Mouse (Mus musculus) lung, adult 2 months (tissue): ENCODE results near the gene Mustn1. TPM values are rescaled to one million over a fixed set of nuclear protein-coding genes. Genes with fewer than 3 reads are reported as not detected.

Source experiments
- DNase-seq: peaks from one replicate; pipeline ENCODE4 v3.0.0; 2022
- H3K4me1 ChIP-seq: fragments of 200-500 bp; 2 replicates; pipeline ENCODE4 v1.6.1; 2011; ENCODE audit warnings: low read length; ENCODE audit not compliant: control insufficient read depth, insufficient read depth
- H3K4me3 ChIP-seq: fragments of 200-500 bp; replicated peaks from 2 replicates; pipeline ENCODE3; 2011; ENCODE audit warnings: low read depth, mild to moderate bottlenecking, control low read depth, low read length; ENCODE audit errors: extremely low read depth
- CTCF ChIP-seq: fragments of 200-500 bp; IDR thresholded peaks from 2 replicates; pipeline ENCODE4 v1.5.1; 2011; ENCODE audit warnings: mild to moderate bottlenecking, low read length, control low read depth; ENCODE audit not compliant: insufficient read depth
- POLR2A ChIP-seq: fragments of 200-500 bp; IDR thresholded peaks from 2 replicates; pipeline ENCODE4 v1.6.1; 2011; ENCODE audit warnings: low read depth, mild to moderate bottlenecking, control low read depth, low read length, borderline replicate concordance; ENCODE audit errors: extremely low read depth
- WGBS: fragments of 180-500 bp; shearing (Covaris S2); methylation state at CpG from one replicate; pipeline ENCODE4 v1.1.7; 2018; 5-methylcytosine and 5-hydroxymethylcytosine counted together
- polyA plus RNA-seq: library from polyadenylated mRNA; depleted of rRNA; stranded (reverse); fragments of >200 nt; gene quantifications from 2 replicates; pipeline ENCODE4 v1.2.3, GENCODE M21; 2012

The Mustn1 gene
- polyA plus RNA-seq, 1 experiment = 44.8 TPM

GRCm38 (mm10) chr14:30902628-30903027 is 23.6 kb downstream of the Mustn1 start:
- Histone ChIP-seq H3K4me3 (no peak overlapping the region), H3K4me1 (peaks cover 3% of the 10 kb centered on the region; the same call in 1 of the 2 replicates)
- WGBS = 86% methylated on average over 5 of the region's 5 CpGs
- no peak for DNase-seq
- TF ChIP-seq CTCF = no peak
- TF ChIP-seq POLR2A = no peak

- Histone ChIP-seq H3K4me1 (peaks cover 3% of the 10 kb centered on the region; the same call in 1 of the 2 replicates), H3K4me3 (no peak overlapping the region)
- WGBS = 40% methylated on average over 3 of the region's 3 CpGs
- no peak for DNase-seq
- no peak for TF ChIP-seq POLR2A
Measured at GRCm38 (mm10) chr14:30903036-30903435, 24.0 kb downstream of the Mustn1 start.

- TF ChIP-seq POLR2A = no peak
- TF ChIP-seq CTCF = no peak
- H3K4me3 ChIP-seq = no peak overlapping the region
- WGBS = 57% methylated on average over 8 of the region's 8 CpGs
Measured at GRCm38 (mm10) chr14:30904307-30904706, 25.3 kb downstream of the Mustn1 start.

GRCm38 (mm10) chr14:30906001-30906400 is 27.0 kb downstream of the Mustn1 start:
- peaks cover 3% of the 10 kb centered on the region; the same call in 1 of the 2 replicates for H3K4me1 ChIP-seq
- no peak for DNase-seq
- H3K4me3 ChIP-seq = no peak overlapping the region
- 71% methylated on average over 6 of the region's 6 CpGs for WGBS
- TF ChIP-seq POLR2A (no peak), CTCF (no peak)

More at GRCm38 (mm10) chr14:30904307-30904706, 25.3 kb downstream of the Mustn1 start:
- peaks cover 3% of the 10 kb centered on the region; the same call in 1 of the 2 replicates for H3K4me1 ChIP-seq
- no peak for DNase-seq

GRCm38 (mm10) chr14:30907814-30908265 is 28.8 kb downstream of the Mustn1 start:
- DNase-seq = peak; percentile 56
- TF ChIP-seq POLR2A (no peak), CTCF (no peak)
- peaks cover 3% of the 10 kb centered on the region; the same call in 1 of the 2 replicates for H3K4me1 ChIP-seq
- H3K4me3 ChIP-seq = no peak overlapping the region
- WGBS = 26% methylated on average over 3 of the region's 3 CpGs

- peak; percentile 17 for DNase-seq
- TF ChIP-seq POLR2A (no peak), CTCF (no peak)
- 71% methylated on average over 8 of the region's 8 CpGs for WGBS
- no peak overlapping the region for H3K4me3 ChIP-seq
- H3K4me1 ChIP-seq = no peaks in the 10 kb centered on the region; the same call in 1 of the 2 replicates
Measured at GRCm38 (mm10) chr14:30911141-30911540, 32.1 kb downstream of the Mustn1 start.

GRCm38 (mm10) chr14:30912641-30913040 is 33.6 kb downstream of the Mustn1 start:
- TF ChIP-seq POLR2A = no peak
- TF ChIP-seq CTCF = no peak
- WGBS = 86% methylated on average over 8 of the region's 8 CpGs
- no peak for DNase-seq
- H3K4me3 ChIP-seq = no peak overlapping the region
- H3K4me1 ChIP-seq = no peaks in the 10 kb centered on the region

- no peak overlapping the region for H3K4me3 ChIP-seq
- 54% methylated on average over 5 of the region's 5 CpGs for WGBS
- no peak for TF ChIP-seq POLR2A
- no peak for TF ChIP-seq CTCF
- no peak for DNase-seq
- H3K4me1 ChIP-seq = no peaks in the 10 kb centered on the region
Measured at GRCm38 (mm10) chr14:30913404-30913803, 34.4 kb downstream of the Mustn1 start.

GRCm38 (mm10) chr14:30916516-30916915 is 37.5 kb downstream of the Mustn1 start:
- DNase-seq = no peak
- Histone ChIP-seq H3K4me3 (no peak overlapping the region), H3K4me1 (no peaks in the 10 kb centered on the region)
- WGBS = 81% methylated on average over 1 of the region's 1 CpGs
- TF ChIP-seq POLR2A (no peak), CTCF (no peak)

- no peak overlapping the region for H3K4me3 ChIP-seq
- no peak for TF ChIP-seq CTCF
- no peak for TF ChIP-seq POLR2A
- no peaks in the 10 kb centered on the region for H3K4me1 ChIP-seq
- WGBS = 42% methylated on average over 8 of the region's 8 CpGs
- DNase-seq = no peak
Measured at GRCm38 (mm10) chr14:30922053-30922670, 43.2 kb downstream of the Mustn1 start.
